Mouse (Mus musculus): ENCODE measurements around the gene Sf1. TPM values are rescaled to one million over a fixed set of nuclear protein-coding genes. Genes with fewer than 3 reads are reported as not detected.

The Sf1 gene
- polyA plus RNA-seq, 1 experiment: 159 TPM

DNA sequence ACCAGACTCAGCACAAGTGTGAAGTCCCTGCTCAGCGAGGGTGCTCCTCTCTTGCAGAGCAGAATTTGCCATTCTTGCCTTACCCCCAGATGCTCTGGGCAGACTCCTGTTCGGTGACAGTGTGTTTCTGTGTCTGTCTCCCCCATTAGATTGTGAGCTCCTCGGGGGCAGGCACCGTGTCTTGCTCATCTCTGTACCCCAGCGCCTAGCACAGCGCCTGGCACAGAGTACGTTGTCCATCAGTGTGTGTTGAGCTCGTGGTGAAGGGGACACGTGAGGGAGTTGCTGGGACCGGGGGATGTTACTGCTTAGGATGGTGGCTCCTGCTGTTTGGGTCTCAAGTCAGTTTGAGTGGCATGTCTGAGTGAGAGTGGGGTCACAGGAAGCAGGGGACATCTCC, 40.4 kb downstream of the Sf1 start:
- TF ChIP-seq CTCF (IDR thresholded peaks at IDR 0.05; ENCODE audit: low read depth, low read length): no peak
- no peak for TF ChIP-seq POLR2A (IDR thresholded peaks at IDR 0.05; ENCODE audit: borderline replicate concordance, low read depth, low read length)
- Histone ChIP-seq H3K4me3 (ENCODE audit: insufficient read depth, low read length) (no peak overlapping the region), H3K27ac (ENCODE audit: insufficient read depth, low read depth, low read length) (no peak overlapping the region), H3K4me1 (ENCODE audit: control insufficient read depth, insufficient read depth, low read length) (peaks cover 9% of the 10 kb centered on the region)

DNA sequence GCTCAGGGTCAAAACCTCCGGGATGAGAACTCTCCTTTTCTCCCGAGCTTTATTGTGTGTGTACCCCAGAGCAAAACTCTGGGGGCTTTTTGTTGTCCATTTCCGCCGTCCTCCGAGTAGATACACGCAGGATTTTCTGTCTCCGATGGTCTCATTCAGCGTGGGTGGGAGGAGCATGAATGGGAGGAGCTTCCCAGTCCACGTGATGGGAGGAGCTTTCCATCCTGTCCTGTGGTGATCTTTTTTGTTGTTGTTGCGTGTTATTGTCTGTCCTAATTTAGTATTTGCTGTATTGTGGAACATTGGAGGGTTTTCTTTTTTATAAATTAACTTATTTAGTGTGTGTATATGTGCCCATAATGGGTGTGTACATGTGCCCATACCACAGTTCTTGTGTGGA, 41.9 kb downstream of the Sf1 start:
- no peak overlapping the region for H3K4me3 ChIP-seq (ENCODE audit: insufficient read depth, low read length)
- TF ChIP-seq POLR2A (IDR thresholded peaks at IDR 0.05; ENCODE audit: borderline replicate concordance, low read depth, low read length): no peak
- no peak for TF ChIP-seq CTCF (IDR thresholded peaks at IDR 0.05; ENCODE audit: low read depth, low read length)
- H3K4me1 ChIP-seq (ENCODE audit: control insufficient read depth, insufficient read depth, low read length): peaks cover 9% of the 10 kb centered on the region

GRCm38 (mm10) chr19:6407109-6407508, 43.6 kb downstream of the Sf1 start:
- Histone ChIP-seq H3K4me3 (ENCODE audit: insufficient read depth, low read length) (no peak overlapping the region), H3K27ac (ENCODE audit: insufficient read depth, low read depth, low read length) (no peak overlapping the region), H3K4me1 (ENCODE audit: control insufficient read depth, insufficient read depth, low read length) (no peaks in the 10 kb centered on the region)
- TF ChIP-seq POLR2A (IDR thresholded peaks at IDR 0.05; ENCODE audit: borderline replicate concordance, low read depth, low read length) (no peak), CTCF (IDR thresholded peaks at IDR 0.05; ENCODE audit: low read depth, low read length) (no peak)

More for the DNA sequence above, 41.9 kb downstream of the Sf1 start:
- no peak overlapping the region for H3K27ac ChIP-seq (ENCODE audit: insufficient read depth, low read depth, low read length)

GRCm38 (mm10) chr19:6407816-6408510, 44.5 kb downstream of the Sf1 start:
- H3K4me3 ChIP-seq (ENCODE audit: insufficient read depth, low read length): no peak overlapping the region
- TF ChIP-seq POLR2A (IDR thresholded peaks at IDR 0.05; ENCODE audit: borderline replicate concordance, low read depth, low read length) (no peak), CTCF (IDR thresholded peaks at IDR 0.05; ENCODE audit: low read depth, low read length) (no peak)
- no peak overlapping the region for H3K27ac ChIP-seq (ENCODE audit: insufficient read depth, low read depth, low read length)
- no peaks in the 10 kb centered on the region for H3K4me1 ChIP-seq (ENCODE audit: control insufficient read depth, insufficient read depth, low read length)

GRCm38 (mm10) chr19:6408749-6409148, 45.3 kb downstream of the Sf1 start:
- H3K27ac ChIP-seq (ENCODE audit: insufficient read depth, low read depth, low read length): no peak overlapping the region
- TF ChIP-seq POLR2A (IDR thresholded peaks at IDR 0.05; ENCODE audit: borderline replicate concordance, low read depth, low read length): no peak
- H3K4me3 ChIP-seq (ENCODE audit: insufficient read depth, low read length): no peak overlapping the region
- H3K4me1 ChIP-seq (ENCODE audit: control insufficient read depth, insufficient read depth, low read length): no peaks in the 10 kb centered on the region

DNA sequence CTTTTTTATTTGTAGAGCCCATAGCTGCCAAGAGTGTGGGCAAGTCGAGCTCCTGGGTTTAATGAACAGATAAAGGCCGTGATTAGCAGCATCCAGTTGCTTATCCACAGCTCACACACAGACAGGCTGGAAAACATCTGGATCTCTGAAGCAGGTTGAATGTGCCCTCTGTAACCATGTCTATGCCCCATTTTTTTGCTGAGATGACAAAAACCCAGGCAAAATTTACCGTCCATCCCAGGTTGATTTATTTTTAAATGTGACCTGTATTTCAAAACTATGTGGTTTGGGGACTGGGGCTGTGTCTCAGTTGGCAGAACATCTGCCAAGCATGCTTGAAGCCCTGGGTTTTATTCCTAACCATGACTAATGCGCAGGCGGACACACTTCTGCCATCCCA, 45.7 kb downstream of the Sf1 start:
- Histone ChIP-seq H3K27ac (ENCODE audit: insufficient read depth, low read depth, low read length) (no peak overlapping the region), H3K4me1 (ENCODE audit: control insufficient read depth, insufficient read depth, low read length) (no peaks in the 10 kb centered on the region), H3K4me3 (ENCODE audit: insufficient read depth, low read length) (no peak overlapping the region)
- TF ChIP-seq CTCF (IDR thresholded peaks at IDR 0.05; ENCODE audit: low read depth, low read length) (no peak), POLR2A (IDR thresholded peaks at IDR 0.05; ENCODE audit: borderline replicate concordance, low read depth, low read length) (no peak)

GRCm38 (mm10) chr19:6409936-6410335, 46.4 kb downstream of the Sf1 start:
- no peak overlapping the region for H3K27ac ChIP-seq (ENCODE audit: insufficient read depth, low read depth, low read length)
- no peak for TF ChIP-seq POLR2A (IDR thresholded peaks at IDR 0.05; ENCODE audit: borderline replicate concordance, low read depth, low read length)
- TF ChIP-seq CTCF (IDR thresholded peaks at IDR 0.05; ENCODE audit: low read depth, low read length): no peak
- H3K4me1 ChIP-seq (ENCODE audit: control insufficient read depth, insufficient read depth, low read length): no peaks in the 10 kb centered on the region
- no peak overlapping the region for H3K4me3 ChIP-seq (ENCODE audit: insufficient read depth, low read length)

DNA sequence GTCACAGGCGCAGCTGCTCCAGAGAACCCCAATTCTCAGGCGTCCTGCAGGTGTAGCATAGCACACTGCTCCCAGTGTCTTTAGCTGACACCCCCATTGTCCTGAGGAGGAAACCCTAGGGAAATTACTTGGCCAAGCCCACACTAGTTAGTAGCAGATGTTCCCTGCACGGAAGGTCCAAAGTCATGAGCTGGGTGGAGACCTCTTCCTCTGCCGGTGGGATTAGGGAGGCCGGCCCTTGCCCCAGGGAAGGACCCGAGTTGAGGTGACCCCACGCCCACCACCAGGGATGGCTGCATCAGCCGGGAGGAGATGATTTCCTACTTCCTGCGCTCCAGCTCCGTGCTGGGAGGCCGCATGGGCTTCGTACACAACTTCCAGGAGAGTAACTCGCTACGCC, 49.3 kb downstream of the Sf1 start:
- TF ChIP-seq CTCF (IDR thresholded peaks at IDR 0.05; ENCODE audit: low read depth, low read length) (no peak), POLR2A (IDR thresholded peaks at IDR 0.05; ENCODE audit: borderline replicate concordance, low read depth, low read length) (no peak)
- H3K27ac ChIP-seq (ENCODE audit: insufficient read depth, low read depth, low read length): no peak overlapping the region
- no peaks in the 10 kb centered on the region for H3K4me1 ChIP-seq (ENCODE audit: control insufficient read depth, insufficient read depth, low read length)
- H3K4me3 ChIP-seq (ENCODE audit: insufficient read depth, low read length): no peak overlapping the region

DNA sequence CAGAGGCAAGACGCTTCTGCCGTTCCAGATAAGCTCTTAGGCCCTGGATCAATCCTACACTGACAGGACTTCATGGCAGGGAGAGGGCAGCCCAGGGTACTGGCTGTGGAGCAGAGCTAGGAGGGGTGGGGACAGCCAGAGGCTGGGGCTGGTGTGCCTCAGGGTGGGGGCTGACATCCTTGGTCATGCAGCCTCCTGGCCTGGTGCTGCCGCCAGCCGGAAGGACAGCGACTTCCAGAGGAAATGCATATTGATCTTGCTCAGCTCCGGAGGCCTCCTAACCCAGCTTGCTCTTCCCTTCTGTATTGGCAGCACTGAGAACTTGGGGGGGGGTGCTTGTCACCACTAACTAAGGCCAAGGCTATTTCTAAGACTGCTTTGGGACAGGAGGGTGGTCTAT, 52.0 kb downstream of the Sf1 start:
- Histone ChIP-seq H3K27ac (ENCODE audit: insufficient read depth, low read depth, low read length) (no peak overlapping the region), H3K4me1 (ENCODE audit: control insufficient read depth, insufficient read depth, low read length) (no peaks in the 10 kb centered on the region), H3K4me3 (ENCODE audit: insufficient read depth, low read length) (no peak overlapping the region)
- TF ChIP-seq POLR2A (IDR thresholded peaks at IDR 0.05; ENCODE audit: borderline replicate concordance, low read depth, low read length) (no peak), CTCF (IDR thresholded peaks at IDR 0.05; ENCODE audit: low read depth, low read length) (no peak)

DNA sequence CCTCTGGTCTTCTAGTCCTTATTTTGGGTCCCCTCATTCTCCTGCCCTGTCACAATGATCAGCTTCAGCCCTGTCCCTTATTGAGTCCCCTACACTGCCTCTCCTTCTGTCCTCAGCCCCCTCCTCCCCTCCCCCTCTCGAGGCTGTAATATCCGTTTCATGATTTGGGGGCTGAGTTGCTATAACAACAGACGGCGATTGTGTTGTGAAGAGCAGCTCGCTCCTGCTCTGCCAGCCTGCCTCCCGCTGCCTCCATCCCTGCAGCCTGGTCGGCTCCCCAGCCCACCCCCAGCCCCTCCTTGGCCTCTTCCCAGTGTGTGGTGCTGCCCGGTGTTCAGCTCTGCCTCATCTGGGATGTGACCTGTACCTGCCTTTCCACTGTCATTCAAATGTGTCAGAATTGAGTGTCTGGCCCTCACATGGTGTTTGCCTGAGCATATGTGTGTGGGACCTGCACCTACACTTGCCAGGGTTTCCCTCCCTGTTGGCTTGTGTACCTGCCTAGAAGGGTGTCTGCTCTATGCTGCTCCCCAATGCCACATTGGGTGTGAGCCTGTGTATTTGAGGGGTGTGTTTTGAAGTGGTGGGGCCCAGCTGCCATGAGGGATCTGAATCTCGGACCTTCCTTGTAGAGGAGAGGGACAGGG, 52.8 kb downstream of the Sf1 start:
- Histone ChIP-seq H3K4me1 (ENCODE audit: control insufficient read depth, insufficient read depth, low read length) (no peaks in the 10 kb centered on the region), H3K4me3 (ENCODE audit: insufficient read depth, low read length) (no peak overlapping the region), H3K27ac (ENCODE audit: insufficient read depth, low read depth, low read length) (no peak overlapping the region)
- TF ChIP-seq CTCF (IDR thresholded peaks at IDR 0.05; ENCODE audit: low read depth, low read length): no peak
- no peak for TF ChIP-seq POLR2A (IDR thresholded peaks at IDR 0.05; ENCODE audit: borderline replicate concordance, low read depth, low read length)

All from bone marrow macrophage, adult 2 months (primary cell).